Mouse (Mus musculus) thymus, postnatal 4 days (tissue): ENCODE results near the gene Gm7544.
"Not testable (repeated sequence)": the region's sequence is repeated elsewhere in the genome, so short reads cannot be mapped to it uniquely, and the experiment has no call there.

Experiments used
- DNase-seq: peaks from one replicate; pipeline ENCODE4 v3.0.0; 2021

The Gm7544 gene

GRCm38 (mm10) chr1:82955913-82956312 lies at the start of gene Gm7544:
Gene Gm7544 (minus strand): TSS chr1:82956013.
- not testable (repeated sequence) for DNase-seq

- DNase-seq: not testable (repeated sequence)
Observed at GRCm38 (mm10) chr1:83000306-83000705, 44.5 kb upstream of the Gm7544 start, which contains the start of gene Gm47959. Gene Gm47959 (plus strand): TSS chr1:83000548.

DNA sequence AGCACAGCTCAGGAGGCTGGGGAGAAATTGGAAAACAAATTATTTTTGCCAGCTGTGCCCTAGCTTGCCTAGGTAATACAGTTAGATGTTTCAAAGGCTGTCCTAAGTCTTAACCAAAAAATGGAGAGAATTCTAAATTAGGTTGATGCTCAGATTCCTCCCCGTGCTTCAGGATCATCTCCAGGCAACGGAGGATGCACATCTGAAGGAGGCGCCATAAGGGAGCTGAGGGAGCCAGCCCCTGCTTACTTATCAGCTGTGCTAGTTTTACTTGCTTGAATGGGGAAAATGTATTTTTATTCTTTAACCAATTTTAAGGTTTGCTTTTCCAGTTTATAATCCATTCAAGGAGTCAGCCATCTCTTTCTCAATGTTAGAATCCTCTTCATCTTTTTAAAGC lies 38.1 kb upstream of the Gm7544 start:
- no peak for DNase-seq

GRCm38 (mm10) chr1:82992093-82992492 lies 36.3 kb upstream of the Gm7544 start:
- DNase-seq: no peak

DNA sequence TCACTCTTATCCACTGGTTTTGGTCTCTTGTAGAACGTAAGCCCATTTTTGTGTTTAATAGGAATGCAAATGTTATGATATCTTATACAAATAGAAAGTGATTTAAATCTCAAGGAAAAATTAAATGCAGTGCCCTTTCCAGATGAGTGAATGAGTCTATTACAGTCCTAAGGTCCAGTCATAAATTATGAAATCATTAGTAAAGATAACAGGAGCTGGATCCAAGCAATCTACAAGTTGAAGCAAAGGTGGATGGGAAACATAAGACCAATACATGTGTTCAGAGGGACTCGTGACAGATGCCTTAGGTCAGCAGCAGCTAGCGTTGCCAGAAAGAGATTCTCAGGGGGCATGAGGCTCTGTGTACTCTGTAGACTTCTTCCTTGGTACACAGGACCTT lies 35.8 kb upstream of the Gm7544 start:
- no peak for DNase-seq

DNA sequence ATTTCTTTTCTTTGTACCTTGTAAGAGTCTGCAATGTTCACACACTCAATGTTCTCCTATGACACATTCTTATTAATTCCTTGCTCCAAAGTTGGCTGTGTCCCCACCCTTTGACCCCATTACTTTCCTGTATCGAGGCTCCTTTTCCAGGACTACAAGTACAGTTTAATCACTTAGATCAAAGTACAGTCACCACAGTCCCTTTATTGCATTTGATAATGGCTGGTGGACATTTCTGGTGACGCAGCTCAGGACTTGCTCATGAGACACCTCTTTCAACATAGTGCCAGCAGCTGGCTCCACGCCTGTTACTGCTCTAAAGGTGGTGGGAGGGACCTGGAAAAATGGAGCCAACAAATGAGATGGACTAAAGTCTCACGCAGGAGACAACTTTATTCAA lies 35.2 kb upstream of the Gm7544 start:
- no peak for DNase-seq

DNA sequence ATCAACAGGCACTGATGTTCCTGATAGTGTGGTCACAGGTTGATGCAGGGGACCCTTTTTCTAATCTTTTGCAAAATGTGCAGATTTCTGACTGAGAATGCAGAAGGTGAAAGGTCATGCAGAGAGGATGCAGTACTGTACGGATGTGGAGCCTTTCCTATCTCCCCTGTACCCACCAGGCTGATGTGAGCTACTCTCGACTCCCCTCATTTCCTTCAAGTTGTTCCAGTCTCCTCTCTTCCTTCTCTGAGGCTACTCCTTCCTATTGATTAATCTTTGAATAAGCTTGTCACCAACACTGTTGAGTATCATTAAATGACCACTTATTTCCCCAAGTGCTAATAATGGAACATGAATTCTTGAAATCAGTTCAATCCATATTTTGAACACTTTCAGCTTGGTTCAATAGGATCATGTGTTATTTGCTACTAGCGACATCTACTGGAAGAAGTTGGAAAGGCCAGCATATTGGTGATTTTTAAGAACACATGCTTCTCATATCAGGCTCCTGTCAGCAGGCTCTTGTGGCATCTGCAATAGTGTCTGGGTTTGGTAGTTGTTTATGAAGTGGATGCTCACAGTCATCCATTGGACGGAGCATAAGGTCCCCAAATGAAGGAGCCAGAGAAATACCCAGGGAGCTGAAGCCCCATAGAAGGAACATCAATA lies 31.9 kb upstream of the Gm7544 start:
- DNase-seq: peak; percentile 35

DNA sequence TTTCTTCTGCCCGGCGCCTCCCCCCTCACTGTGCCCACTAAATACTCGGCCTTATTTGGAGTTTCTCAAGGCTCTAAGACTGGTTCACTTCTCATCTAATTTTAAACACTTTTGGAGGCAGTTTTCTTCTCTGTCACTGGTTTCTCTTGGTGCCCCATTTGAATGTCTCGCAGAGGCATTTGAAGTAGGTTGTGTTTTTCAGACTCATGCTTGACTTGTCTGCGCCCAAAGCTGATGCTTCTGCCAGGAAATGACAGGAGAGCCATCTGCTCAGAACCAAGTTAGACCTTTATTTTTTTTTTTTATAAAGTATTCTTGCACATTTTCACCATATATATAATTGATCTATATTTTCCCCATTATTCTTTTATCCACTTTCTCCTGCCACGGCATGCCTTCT lies 30.9 kb upstream of the Gm7544 start:
- no peak for DNase-seq

DNA sequence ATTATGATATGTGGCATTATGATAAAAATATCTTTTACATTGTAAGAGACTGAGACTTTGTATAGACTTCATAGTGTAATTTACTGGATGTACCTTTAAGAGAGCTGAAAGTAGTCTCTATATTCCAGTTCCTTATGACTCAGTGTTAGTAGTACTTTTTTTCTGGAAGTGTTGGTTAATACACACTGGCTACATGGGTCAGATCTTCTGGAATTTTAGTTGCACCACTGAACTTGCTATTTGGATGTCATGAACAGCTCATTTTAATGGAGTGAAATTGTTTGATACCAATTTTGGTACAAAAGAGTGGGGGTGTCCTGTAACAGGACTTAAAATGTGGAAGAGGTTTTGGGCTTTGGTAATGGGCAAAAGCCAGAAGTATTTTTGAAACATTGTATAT lies 22.0 kb upstream of the Gm7544 start:
- no peak for DNase-seq

- peak; percentile 18 for DNase-seq
Observed at GRCm38 (mm10) chr1:82975750-82976149, 19.9 kb upstream of the Gm7544 start.

DNA sequence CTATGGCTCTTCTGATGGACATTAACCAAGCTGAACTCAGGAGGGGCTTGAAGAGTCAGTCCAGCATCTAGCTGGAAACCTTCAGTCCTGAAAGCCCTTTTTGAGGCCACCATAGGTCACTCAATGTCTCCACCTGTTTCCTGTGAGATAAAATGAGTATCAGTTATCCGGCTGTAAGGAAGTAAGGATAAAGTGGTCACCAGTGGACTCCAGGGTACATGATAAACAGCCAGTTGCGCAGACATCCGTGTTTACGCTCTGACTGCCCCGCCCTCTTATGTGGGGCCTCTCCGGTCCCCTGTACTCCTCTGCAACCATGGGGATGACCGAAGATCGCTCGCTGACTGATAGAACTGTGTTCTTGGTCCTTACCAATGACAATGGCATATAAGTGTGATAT lies 18.5 kb upstream of the Gm7544 start:
- no peak for DNase-seq

GRCm38 (mm10) chr1:82973901-82974300 lies 18.1 kb upstream of the Gm7544 start:
- peak; percentile 43 for DNase-seq

DNA sequence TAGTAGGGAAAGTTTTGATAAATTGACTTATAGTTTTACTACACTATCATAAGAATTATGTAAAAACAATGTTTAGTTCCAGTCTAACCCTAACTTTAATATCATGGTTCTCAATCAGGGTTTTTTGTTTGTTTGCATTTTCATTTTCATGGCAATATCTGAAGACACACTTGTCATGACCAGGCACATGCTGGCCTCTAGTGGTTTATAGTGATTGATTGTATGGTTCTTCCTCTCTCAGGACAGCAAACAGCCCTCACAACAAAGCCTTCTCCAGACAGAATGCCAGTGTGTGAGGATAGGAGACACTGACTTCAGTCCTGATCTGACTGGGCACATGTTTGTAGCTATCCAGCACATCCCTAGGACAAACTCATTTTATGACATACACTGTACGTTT lies 17.4 kb upstream of the Gm7544 start:
- DNase-seq: no peak

- no peak for DNase-seq
Observed at GRCm38 (mm10) chr1:82972046-82972445, 16.2 kb upstream of the Gm7544 start.

GRCm38 (mm10) chr1:82966413-82966812 lies 10.6 kb upstream of the Gm7544 start:
- no peak for DNase-seq

GRCm38 (mm10) chr1:82959870-82960385 lies 4.1 kb upstream of the Gm7544 start, which contains the start of gene Gm47955:
Gene Gm47955 (plus strand): TSS chr1:82960286.
- DNase-seq: no peak

- no peak for DNase-seq
Observed at GRCm38 (mm10) chr1:82948601-82949000, 7.2 kb downstream of the Gm7544 start.

GRCm38 (mm10) chr1:82946029-82946428 lies 9.8 kb downstream of the Gm7544 start:
- peak; percentile 16 for DNase-seq

GRCm38 (mm10) chr1:82943295-82943694 lies 12.5 kb downstream of the Gm7544 start, which contains the start of gene A030003K21Rik:
Gene A030003K21Rik (minus strand): TSS chr1:82943388.
- not testable (repeated sequence) for DNase-seq

DNA sequence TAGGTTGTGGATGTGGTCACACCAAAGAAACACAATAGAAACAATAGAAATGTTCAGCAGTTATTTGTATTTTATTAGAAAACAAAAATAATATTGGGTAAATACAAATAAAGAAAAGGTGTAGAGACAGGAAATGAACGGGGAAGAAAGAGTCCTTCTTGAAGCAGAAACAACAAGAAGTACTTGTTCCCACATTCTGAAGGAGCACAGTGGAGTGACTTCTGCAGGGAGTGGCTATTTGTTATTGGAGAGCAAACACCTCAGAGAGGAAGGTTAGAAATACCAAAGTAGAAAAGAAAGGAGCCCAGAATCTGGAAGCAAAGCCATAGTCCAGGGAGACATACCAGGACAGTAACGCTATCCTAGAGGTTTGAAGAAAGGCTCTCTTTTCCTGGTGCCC lies 13.3 kb downstream of the Gm7544 start:
- not testable (repeated sequence) for DNase-seq

GRCm38 (mm10) chr1:82938666-82939065 lies 17.1 kb downstream of the Gm7544 start:
- DNase-seq: no peak

DNA sequence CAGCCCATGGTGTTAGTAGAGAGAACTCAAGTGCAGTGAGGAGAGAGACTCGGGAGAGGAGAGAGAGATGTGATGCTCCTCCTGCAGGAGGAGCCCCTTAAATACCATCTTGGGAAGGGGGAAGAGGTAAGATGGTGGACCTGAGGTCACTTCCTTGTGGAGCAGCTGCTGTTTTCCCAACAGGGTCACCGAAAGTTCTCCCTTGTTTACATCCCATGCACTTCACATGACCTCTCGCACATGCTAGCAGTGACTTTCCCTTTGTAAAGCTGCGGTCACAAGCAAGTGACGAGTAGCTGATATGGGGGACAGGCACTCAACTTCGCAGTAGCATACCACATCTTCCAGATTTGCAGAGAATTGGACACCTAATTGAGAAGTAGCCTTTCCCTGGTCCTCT lies 24.5 kb downstream of the Gm7544 start, which contains the start of gene Gm6217:
TSS of gene Gm6217 (minus strand) at position 74 of the 400 bp plus-strand sequence.
- not testable (repeated sequence) for DNase-seq

GRCm38 (mm10) chr1:82930558-82930957 lies 25.3 kb downstream of the Gm7544 start:
- not testable (repeated sequence) for DNase-seq

DNA sequence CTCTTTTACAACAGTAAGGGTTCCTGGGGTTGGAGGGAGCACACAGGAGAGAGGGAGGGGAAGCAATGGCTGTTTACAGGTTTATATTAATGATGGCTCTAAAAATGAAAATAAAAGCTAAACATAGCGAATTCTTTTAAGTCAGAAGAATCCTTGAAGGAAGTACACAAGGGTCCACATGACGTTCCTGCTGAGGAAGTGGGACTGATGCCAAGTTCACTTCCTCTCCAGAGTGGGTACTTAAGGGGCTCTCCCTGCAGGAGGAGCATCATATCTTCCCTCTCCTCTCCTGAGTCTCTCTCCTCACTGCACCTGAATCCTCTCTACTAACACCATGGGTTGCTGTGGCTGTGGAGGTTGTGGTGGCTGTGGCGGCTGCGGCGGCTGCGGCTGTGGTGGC lies 31.2 kb downstream of the Gm7544 start, which contains the start of gene A030014E15Rik:
TSS of gene A030014E15Rik (plus strand) at position 268 of the 400 bp plus-strand sequence.
- no peak for DNase-seq
